Mouse (Mus musculus) brain, embryonic 14.5 days (tissue): Measurements from ENCODE around the gene Atf3.

Source experiments
- CTCF ChIP-seq: fragments of 200-500 bp; IDR thresholded peaks from 2 replicates; pipeline ENCODE4 v1.5.1; 2012; ENCODE audit warnings: inconsistent platforms, mild to moderate bottlenecking, moderate library complexity, borderline replicate concordance; ENCODE audit not compliant: insufficient read depth, insufficient read length; ENCODE audit errors: extremely low read depth
- POLR2A ChIP-seq: fragments of 200-500 bp; IDR thresholded peaks from 2 replicates; pipeline ENCODE4 v1.6.1; 2012; ENCODE audit warnings: mild to moderate bottlenecking, inconsistent platforms, borderline replicate concordance; ENCODE audit not compliant: poor library complexity, insufficient read depth, insufficient read length, severe bottlenecking; ENCODE audit errors: extremely low read depth

GRCm38 (mm10) chr1:191241574-191241973 is 23.7 kb upstream of the Atf3 start:
- TF ChIP-seq CTCF (no peak), POLR2A (no peak)
